Mouse (Mus musculus) stomach, postnatal 0 days (tissue): ENCODE data around the gene Hebp1. TPM values are rescaled to one million over a fixed set of nuclear protein-coding genes. Genes with fewer than 3 reads are reported as not detected.

Experiments used
- ATAC-seq: fragments of 200-750 bp; cut with Nextera tagmentation; 2 replicates; pipeline ENCODE4 v1.8.0; 2017; ENCODE audit not compliant: low FRiP score, low TSS enrichment
- DNase-seq: peaks from one replicate; pipeline ENCODE4 v3.0.0-alpha.2; 2016; ENCODE audit warnings: low spot score
- H3K27ac ChIP-seq: fragments of 300-500 bp; sonication (generic); replicated peaks from 2 replicates; pipeline ENCODE4 v1.5.1; 2014; ENCODE audit warnings: mild to moderate bottlenecking, control low read depth
- H3K27me3 ChIP-seq: fragments of 300-500 bp; sonication (generic); 2 replicates; pipeline ENCODE4 v1.6.1; 2014; ENCODE audit warnings: low read length; ENCODE audit not compliant: control insufficient read depth, insufficient read depth
- H3K36me3 ChIP-seq: fragments of 300-500 bp; sonication (generic); 2 replicates; pipeline ENCODE4 v1.6.1; 2014; ENCODE audit warnings: low read length, mixed read lengths; ENCODE audit not compliant: control insufficient read depth, insufficient read depth
- H3K4me1 ChIP-seq: fragments of 300-500 bp; sonication (generic); replicated peaks from 2 replicates; pipeline ENCODE4 v1.6.1; 2014; ENCODE audit warnings: antibody characterized with exemption; ENCODE audit not compliant: control insufficient read depth, insufficient read depth
- H3K4me2 ChIP-seq: fragments of 300-500 bp; sonication (generic); replicated peaks from 2 replicates; pipeline ENCODE4 v1.6.1; 2014; ENCODE audit warnings: low read depth, mild to moderate bottlenecking, control low read depth, moderate library complexity
- H3K4me3 ChIP-seq: fragments of 300-500 bp; sonication (generic); 2 replicates; pipeline ENCODE4 v1.5.1; 2014; ENCODE audit warnings: low read depth, low read length, control low read depth
- H3K9ac ChIP-seq: fragments of 300-500 bp; sonication (generic); 2 replicates; pipeline ENCODE4 v1.6.1; 2014; ENCODE audit warnings: mild to moderate bottlenecking, low read length, control low read depth, mixed read lengths
- H3K9me3 ChIP-seq: fragments of 300-500 bp; sonication (generic); 2 replicates; pipeline ENCODE4 v1.6.1; 2016; ENCODE audit warnings: low read length; ENCODE audit not compliant: control insufficient read depth
- CTCF ChIP-seq: IDR thresholded peaks from 2 replicates; pipeline ENCODE4 v1.5.1; 2016; ENCODE audit warnings: antibody characterized with exemption, low read depth, mild to moderate bottlenecking, moderate library complexity
- EP300 ChIP-seq: optimal IDR thresholded peaks from 2 replicates; pipeline ENCODE3; 2016; ENCODE audit warnings: antibody characterized with exemption
- WGBS: fragments of 180-500 bp; shearing (Covaris S2); extraction: QIAGEN DNeasy Blood & Tissue Kit; methylation state at CpG from one replicate; pipeline ENCODE4 v1.1.7; 2014; 5-methylcytosine and 5-hydroxymethylcytosine counted together
- polyA plus RNA-seq: library from polyadenylated mRNA; unstranded; fragments of >200 nt; fragmentation: Nextera tagmentation; extraction: Ambion mirVana; gene quantifications from 2 replicates; pipeline ENCODE4 v1.2.1, GENCODE M21; 2015

Hebp1 gene
- polyA plus RNA-seq, 1 experiment from 2014 or later = 33.7 TPM

DNA sequence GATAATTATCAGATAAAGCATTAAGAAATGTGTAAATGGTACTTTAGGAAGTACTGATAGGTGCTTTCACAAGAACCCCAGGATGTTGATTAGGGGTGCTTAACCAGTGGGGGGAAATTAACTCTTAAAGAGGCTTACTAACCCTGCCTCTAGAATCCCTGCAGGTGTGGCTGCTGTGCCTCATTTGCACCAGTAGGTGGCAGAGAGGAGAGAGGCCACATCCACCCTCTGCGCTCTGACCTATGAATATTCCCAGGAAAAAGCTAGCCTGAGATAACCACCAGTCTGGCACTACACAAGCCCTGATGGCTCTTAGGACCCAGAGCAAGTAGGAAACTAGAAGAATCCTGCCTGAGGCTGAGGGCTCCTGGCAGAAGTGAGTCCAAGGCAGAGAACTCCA, 49.3 kb downstream of the Hebp1 start:
- WGBS = 45% methylated on average over 1 of the region's 1 CpGs
- Histone ChIP-seq H3K9me3 (no peaks in the 10 kb centered on the region), H3K4me2 (no peak overlapping the region), H3K27ac (no peak overlapping the region), H3K27me3 (no peaks in the 10 kb centered on the region), H3K9ac (no peak overlapping the region), H3K4me1 (no peaks in the 10 kb centered on the region), H3K4me3 (no peak overlapping the region), H3K36me3 (no peaks in the 10 kb centered on the region)
- ATAC-seq (peak; percentile 32), DNase-seq (peak; percentile 44)
- TF ChIP-seq CTCF (peak; percentile 81), EP300 (no peak)

GRCm38 (mm10) chr6:135145976-135146375, 51.8 kb downstream of the Hebp1 start:
- ATAC-seq (no peak), DNase-seq (no peak)
- Histone ChIP-seq H3K4me2 (no peak overlapping the region), H3K9me3 (no peaks in the 10 kb centered on the region), H3K27ac (no peak overlapping the region), H3K36me3 (no peaks in the 10 kb centered on the region), H3K4me3 (no peak overlapping the region), H3K4me1 (no peaks in the 10 kb centered on the region), H3K9ac (no peak overlapping the region), H3K27me3 (no peaks in the 10 kb centered on the region)
- 90% methylated on average over 5 of the region's 5 CpGs for WGBS
- TF ChIP-seq EP300 = no peak
- no peak for TF ChIP-seq CTCF

GRCm38 (mm10) chr6:135144516-135144915, 53.3 kb downstream of the Hebp1 start:
- no peak overlapping the region for H3K9ac ChIP-seq
- no peak overlapping the region for H3K4me3 ChIP-seq
- no peaks in the 10 kb centered on the region for H3K27me3 ChIP-seq
- 0 out of 2 replicates have a peak, but pooled peaks have one; percentile 28 for ATAC-seq
- no peak overlapping the region for H3K27ac ChIP-seq
- peak; percentile 57 for DNase-seq
- TF ChIP-seq CTCF (peak; percentile 98), EP300 (no peak)
- no peaks in the 10 kb centered on the region for H3K9me3 ChIP-seq
- no peaks in the 10 kb centered on the region for H3K4me1 ChIP-seq
- H3K4me2 ChIP-seq = no peak overlapping the region
- 4% methylated on average over 3 of the region's 3 CpGs for WGBS
- H3K36me3 ChIP-seq = no peaks in the 10 kb centered on the region

DNA sequence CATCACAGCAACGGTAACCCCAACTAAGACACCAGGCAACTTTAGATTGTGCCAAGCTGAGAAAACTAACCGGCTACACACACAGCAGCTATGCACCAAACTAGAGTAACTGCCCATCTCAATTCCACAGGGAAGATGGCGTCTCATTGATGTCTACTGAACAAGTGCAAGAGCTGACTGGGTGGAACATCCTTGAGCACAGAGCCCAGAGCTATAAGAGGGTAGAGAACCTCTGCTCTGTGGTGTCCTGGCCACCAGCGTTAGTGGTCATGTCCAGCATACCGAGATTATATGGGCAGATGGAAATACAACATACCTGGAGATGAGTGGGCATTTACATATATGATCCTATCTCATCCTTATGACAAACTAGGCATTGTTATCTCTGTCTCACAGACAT, 54.7 kb downstream of the Hebp1 start:
- no peaks in the 10 kb centered on the region for H3K36me3 ChIP-seq
- H3K9me3 ChIP-seq = no peaks in the 10 kb centered on the region
- no peak overlapping the region for H3K9ac ChIP-seq
- H3K4me3 ChIP-seq = no peak overlapping the region
- no peak overlapping the region for H3K4me2 ChIP-seq
- no peaks in the 10 kb centered on the region for H3K27me3 ChIP-seq
- ATAC-seq (no peak), DNase-seq (no peak)
- TF ChIP-seq EP300 (no peak), CTCF (no peak)
- no peak overlapping the region for H3K27ac ChIP-seq
- H3K4me1 ChIP-seq = no peaks in the 10 kb centered on the region
- WGBS = 93% methylated on average over 5 of the region's 5 CpGs

GRCm38 (mm10) chr6:135141451-135142147, 56.2 kb downstream of the Hebp1 start:
- no peak overlapping the region for H3K27ac ChIP-seq
- H3K9ac ChIP-seq = no peak overlapping the region
- no peak for ATAC-seq
- H3K4me2 ChIP-seq = no peak overlapping the region
- no peak for DNase-seq
- no peak overlapping the region for H3K4me3 ChIP-seq
- 60% methylated on average over 16 of the region's 16 CpGs for WGBS
- no peaks in the 10 kb centered on the region; the same call in 1 of the 2 replicates for H3K36me3 ChIP-seq
- no peaks in the 10 kb centered on the region for H3K9me3 ChIP-seq
- H3K27me3 ChIP-seq = no peaks in the 10 kb centered on the region
- no peaks in the 10 kb centered on the region for H3K4me1 ChIP-seq
- no peak for TF ChIP-seq CTCF
- TF ChIP-seq EP300 = no peak

DNA sequence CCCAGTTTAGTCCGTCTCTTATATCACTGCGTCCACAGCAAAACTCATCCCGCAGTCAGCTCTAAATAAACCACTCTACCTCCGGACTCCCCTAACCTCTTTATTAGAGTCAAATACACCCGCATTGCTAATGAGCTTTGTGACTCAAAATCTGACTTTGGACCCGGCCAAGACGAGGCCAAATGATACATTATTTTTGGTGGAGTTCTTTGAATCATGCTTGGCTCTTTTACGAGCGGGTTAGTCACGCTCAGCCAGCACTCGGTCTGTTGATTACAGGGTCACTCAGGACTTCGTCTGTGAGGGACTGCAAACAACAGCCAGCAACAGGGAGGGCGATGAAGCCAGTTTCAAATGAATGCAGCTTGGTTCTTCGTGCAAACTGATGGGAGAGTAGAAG, 59.1 kb downstream of the Hebp1 start:
- Histone ChIP-seq H3K9ac (no peak overlapping the region), H3K27me3 (no peaks in the 10 kb centered on the region), H3K9me3 (no peaks in the 10 kb centered on the region), H3K27ac (no peak overlapping the region), H3K4me3 (no peak overlapping the region), H3K36me3 (no peaks in the 10 kb centered on the region; the same call in 1 of the 2 replicates), H3K4me2 (no peak overlapping the region), H3K4me1 (no peaks in the 10 kb centered on the region)
- ATAC-seq (no peak), DNase-seq (no peak)
- WGBS = 70% methylated on average over 14 of the region's 14 CpGs
- no peak for TF ChIP-seq CTCF
- no peak for TF ChIP-seq EP300
